Mouse (Mus musculus) hindbrain, postnatal 0 days (tissue): ENCODE results near the gene Oas1g. TPM values are rescaled to one million over a fixed set of nuclear protein-coding genes. Genes with fewer than 3 reads are reported as not detected.
"Not testable (repeated sequence)": the region's sequence is repeated elsewhere in the genome, so short reads cannot be mapped to it uniquely, and the experiment has no call there.

Experiments
- ATAC-seq: fragments of 200-750 bp; cut with Nextera tagmentation; 2 replicates; pipeline ENCODE4 v1.8.0; 2017; ENCODE audit warnings: mild to moderate bottlenecking, moderate TSS enrichment, moderate library complexity
- DNase-seq: peaks from one replicate; pipeline ENCODE4 v3.0.0-alpha.2; 2015; ENCODE audit warnings: low spot score
- H3K27ac ChIP-seq: fragments of 300-500 bp; sonication (generic); 2 replicates; pipeline ENCODE4 v1.5.1; 2014; ENCODE audit warnings: mild to moderate bottlenecking
- H3K27me3 ChIP-seq: fragments of 300-500 bp; sonication (generic); 2 replicates; pipeline ENCODE4 v1.6.1; 2014; ENCODE audit warnings: low read length, mixed read lengths; ENCODE audit not compliant: insufficient read depth
- H3K36me3 ChIP-seq: fragments of 300-500 bp; sonication (generic); 2 replicates; pipeline ENCODE4 v1.6.1; 2014; ENCODE audit warnings: low read length, mixed read lengths; ENCODE audit not compliant: insufficient read depth
- H3K4me1 ChIP-seq: fragments of 300-500 bp; sonication (generic); 2 replicates; pipeline ENCODE4 v1.6.1; 2014; ENCODE audit warnings: antibody characterized with exemption, low read length, mixed read lengths; ENCODE audit not compliant: insufficient read depth
- H3K4me2 ChIP-seq: fragments of 300-500 bp; sonication (generic); 2 replicates; pipeline ENCODE4 v1.6.1; 2014; ENCODE audit warnings: low read depth, mild to moderate bottlenecking, low read length, moderate library complexity, mixed read lengths
- H3K4me3 ChIP-seq: fragments of 300-500 bp; sonication (generic); 2 replicates; pipeline ENCODE4 v1.5.1; 2014; ENCODE audit warnings: low read length
- H3K9ac ChIP-seq: fragments of 300-500 bp; sonication (generic); replicated peaks from 2 replicates; pipeline ENCODE4 v1.6.1; 2014; ENCODE audit warnings: mild to moderate bottlenecking, low read length, moderate library complexity, mixed read lengths
- H3K9me3 ChIP-seq: fragments of 300-500 bp; sonication (generic); 2 replicates; pipeline ENCODE4 v1.6.1; 2016; ENCODE audit warnings: low read length, mixed read lengths
- CTCF ChIP-seq: IDR thresholded peaks from 2 replicates; pipeline ENCODE4 v1.5.1; 2016; ENCODE audit warnings: antibody characterized with exemption, control low read depth, low read depth
- WGBS: fragments of 180-500 bp; shearing (Covaris S2); extraction: QIAGEN DNeasy Blood & Tissue Kit; methylation state at CpG from one replicate; pipeline ENCODE4 v1.1.7; 2014; 5-methylcytosine and 5-hydroxymethylcytosine counted together
- polyA plus RNA-seq: library from polyadenylated mRNA; unstranded; fragments of >200 nt; fragmentation: Nextera tagmentation; extraction: Ambion mirVana; gene quantifications from 2 replicates; pipeline ENCODE4 v1.2.1, GENCODE M21; 2015
- total RNA-seq: library from RNA; depleted of rRNA; stranded (reverse); fragments of >200 nt; gene quantifications from 2 replicates; pipeline ENCODE4 v1.2.3, GENCODE M21; 2014

Gene Oas1g
- total and polyA plus RNA-seq, 2 experiments from 2014 or later: 0.26 to 1.4 TPM

DNA sequence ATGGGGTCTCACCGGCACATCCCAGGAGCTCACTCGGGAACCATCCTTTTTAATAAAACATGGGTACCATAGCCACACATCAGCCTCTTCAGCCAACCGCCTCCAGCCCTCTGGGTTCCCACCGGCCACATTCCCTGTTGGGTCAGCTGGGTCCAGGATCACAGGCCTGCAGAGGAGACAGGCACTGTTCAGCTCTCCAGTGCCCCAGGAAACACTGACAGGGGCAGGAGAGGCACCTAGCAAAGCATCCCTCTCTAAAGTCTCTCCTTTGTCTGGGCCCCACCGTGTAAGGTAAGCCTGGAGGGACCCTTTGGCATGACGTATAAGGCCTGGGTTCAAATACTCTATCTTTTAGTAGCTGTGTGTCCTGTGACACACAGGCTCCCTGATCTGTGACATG lies 10.9 kb upstream of the Oas1g start:
- Histone ChIP-seq H3K27ac (no peak overlapping the region), H3K36me3 (no peaks in the 10 kb centered on the region), H3K4me2 (no peak overlapping the region), H3K4me3 (no peak overlapping the region), H3K4me1 (no peaks in the 10 kb centered on the region), H3K9ac (no peak overlapping the region), H3K9me3 (no peaks in the 10 kb centered on the region), H3K27me3 (no peaks in the 10 kb centered on the region)
- ATAC-seq: no peak
- TF ChIP-seq CTCF: no peak
- 84% methylated on average over 6 of the region's 6 CpGs for WGBS
- DNase-seq: no peak

DNA sequence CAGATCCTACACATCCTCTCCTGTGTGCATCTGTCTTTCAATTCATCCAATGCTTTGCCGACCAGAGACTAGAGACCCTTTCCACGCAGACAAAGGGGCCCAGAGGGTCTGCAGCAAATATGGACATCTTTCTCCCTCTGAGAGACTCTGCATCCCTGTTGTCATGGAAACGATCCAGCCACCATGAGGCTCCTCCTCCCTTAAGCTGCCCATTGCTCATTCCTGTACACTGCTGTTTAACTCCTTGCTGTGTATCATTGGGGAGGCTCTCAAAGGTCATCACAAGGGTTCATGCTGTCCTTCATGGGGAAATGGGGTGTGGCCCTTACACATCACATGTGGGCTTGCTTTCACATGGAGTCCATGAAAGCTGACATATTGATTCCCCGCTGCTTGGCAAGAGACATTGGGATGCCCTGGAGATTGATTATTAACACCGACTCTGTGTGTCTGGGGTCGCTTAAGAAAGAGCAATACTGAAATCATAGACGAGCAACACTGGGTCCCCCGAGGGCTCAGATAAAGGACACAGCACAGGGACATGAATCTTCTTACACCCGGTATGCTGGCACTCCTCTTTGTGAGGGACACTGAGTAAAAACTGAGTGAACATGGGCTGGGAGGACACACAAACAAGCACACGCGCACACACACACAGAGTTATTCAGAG lies 8.0 kb upstream of the Oas1g start:
- Histone ChIP-seq H3K36me3 (no peaks in the 10 kb centered on the region), H3K27ac (no peak overlapping the region), H3K9me3 (no peaks in the 10 kb centered on the region), H3K4me3 (no peak overlapping the region), H3K9ac (no peak overlapping the region), H3K4me2 (no peak overlapping the region), H3K27me3 (no peaks in the 10 kb centered on the region), H3K4me1 (no peaks in the 10 kb centered on the region)
- 72% methylated on average over 11 of the region's 11 CpGs for WGBS
- DNase-seq (no peak), ATAC-seq (no peak)
- no peak for TF ChIP-seq CTCF

DNA sequence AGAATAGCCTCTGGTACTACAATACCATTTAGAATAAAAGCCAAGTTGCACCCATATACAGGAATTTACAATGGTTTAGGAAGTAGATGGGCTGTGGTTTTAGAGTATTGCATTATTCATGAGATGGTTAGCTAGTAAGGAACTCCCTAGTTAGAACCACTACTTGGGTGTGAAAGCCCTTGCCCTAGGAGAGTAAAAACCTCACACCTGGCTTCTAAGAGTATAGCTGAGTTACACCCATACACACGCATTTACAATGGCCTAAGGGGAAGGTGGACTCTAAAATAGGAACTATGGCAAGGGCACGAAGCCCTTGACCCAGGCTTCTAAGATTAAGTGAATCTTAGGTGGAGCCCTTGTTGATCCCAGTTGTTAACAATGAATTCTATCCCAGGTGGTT lies 7.3 kb upstream of the Oas1g start:
- not testable (repeated sequence) for H3K9me3 ChIP-seq, H3K27ac ChIP-seq, H3K27me3 ChIP-seq, H3K4me1 ChIP-seq, H3K4me3 ChIP-seq, H3K4me2 ChIP-seq, DNase-seq, H3K9ac ChIP-seq, ATAC-seq, H3K36me3 ChIP-seq
- 77% methylated on average over 2 of the region's 2 CpGs for WGBS

DNA sequence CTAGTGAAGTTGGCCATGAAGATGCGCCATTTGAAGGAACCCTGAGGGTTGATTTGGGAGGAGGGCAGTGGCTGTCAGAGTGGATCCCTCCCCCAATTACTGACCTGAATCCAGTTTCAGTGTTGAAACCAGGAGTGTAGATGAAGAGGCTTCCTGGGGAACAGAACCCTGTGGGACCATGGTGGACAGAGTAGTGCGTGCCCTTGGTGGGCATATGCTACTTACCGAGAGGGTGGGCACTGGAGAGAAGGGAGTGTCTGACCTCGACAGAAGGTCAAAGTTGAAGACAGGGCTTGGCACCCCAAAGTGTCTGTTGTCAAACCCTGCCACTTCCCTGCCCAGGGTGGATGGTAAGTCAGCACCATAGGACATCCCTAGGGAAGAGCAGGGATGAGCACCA lies 6.5 kb upstream of the Oas1g start:
- WGBS: 93% methylated on average over 4 of the region's 4 CpGs

DNA sequence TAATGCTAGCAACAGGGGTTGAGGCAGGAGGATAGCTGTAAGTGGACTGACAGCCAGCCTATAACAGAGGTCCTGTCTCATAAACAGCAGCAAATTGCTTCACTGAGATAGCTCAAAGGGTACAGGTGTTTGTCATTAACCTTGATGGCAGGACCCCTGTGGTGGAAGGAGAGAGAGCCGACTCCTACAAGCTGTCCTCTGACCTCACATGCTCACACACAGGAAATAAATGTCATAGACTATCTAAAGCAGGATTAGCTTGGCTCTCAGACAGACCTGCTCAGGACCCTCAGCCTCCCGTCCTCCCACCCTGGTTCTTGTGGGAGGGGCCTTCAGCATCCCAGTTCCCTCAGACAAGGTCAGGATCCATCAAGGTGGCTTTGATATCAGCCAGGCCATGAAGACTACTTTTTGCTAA lies 4.8 kb upstream of the Oas1g start:
- Histone ChIP-seq H3K27me3 (no peaks in the 10 kb centered on the region), H3K27ac (no peak overlapping the region), H3K9ac (no peak overlapping the region), H3K36me3 (no peaks in the 10 kb centered on the region), H3K4me1 (no peaks in the 10 kb centered on the region), H3K4me2 (no peak overlapping the region), H3K4me3 (no peak overlapping the region), H3K9me3 (no peaks in the 10 kb centered on the region)
- DNase-seq (no peak), ATAC-seq (no peak)
- TF ChIP-seq CTCF: no peak
- 76% methylated on average over 2 of the region's 2 CpGs for WGBS

More for the DNA sequence above, 6.5 kb upstream of the Oas1g start:
- H3K4me3 ChIP-seq, H3K36me3 ChIP-seq, H3K9me3 ChIP-seq, H3K27me3 ChIP-seq, H3K4me1 ChIP-seq, ATAC-seq, H3K27ac ChIP-seq, H3K4me2 ChIP-seq, DNase-seq, H3K9ac ChIP-seq: not testable (repeated sequence)

GRCm38 (mm10) chr5:120891566-120892242 lies 4.3 kb upstream of the Oas1g start:
- not testable (repeated sequence) for H3K9me3 ChIP-seq, ATAC-seq, H3K36me3 ChIP-seq, H3K4me1 ChIP-seq, H3K27ac ChIP-seq, H3K9ac ChIP-seq, DNase-seq, H3K4me2 ChIP-seq, H3K27me3 ChIP-seq, H3K4me3 ChIP-seq
- 75% methylated on average over 2 of the region's 2 CpGs for WGBS

DNA sequence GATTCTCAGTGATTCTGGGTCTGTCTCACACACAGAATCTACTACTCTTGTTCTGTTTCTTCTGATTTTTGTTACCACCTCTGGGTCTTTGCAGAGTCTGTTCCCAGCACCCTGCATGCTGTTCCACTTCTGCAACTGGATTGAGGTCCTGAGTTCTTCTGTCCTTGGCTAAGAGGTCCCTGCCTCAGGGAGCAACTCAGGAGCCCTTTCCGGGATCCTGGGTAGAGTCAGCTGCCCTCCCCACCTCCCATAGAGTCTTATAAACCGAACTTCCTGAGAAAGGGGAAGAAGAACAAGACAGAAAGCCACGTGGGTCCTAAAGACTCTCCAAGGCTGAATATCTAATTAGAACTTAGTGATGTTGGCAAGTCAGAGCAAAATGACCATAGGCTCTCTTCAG lies 3.6 kb upstream of the Oas1g start:
- 44% methylated on average over 3 of the region's 3 CpGs for WGBS
- H3K4me1 ChIP-seq: no peaks in the 10 kb centered on the region
- no peaks in the 10 kb centered on the region for H3K9me3 ChIP-seq
- H3K27me3 ChIP-seq: no peaks in the 10 kb centered on the region
- H3K27ac ChIP-seq: no peak overlapping the region
- ATAC-seq (no peak), DNase-seq (no peak)
- no peak overlapping the region for H3K4me2 ChIP-seq
- H3K4me3 ChIP-seq: no peak overlapping the region
- no peaks in the 10 kb centered on the region for H3K36me3 ChIP-seq
- no peak overlapping the region for H3K9ac ChIP-seq
- TF ChIP-seq CTCF: no peak
